Mouse (Mus musculus): ENCODE results near the gene Ppp1r14b.

Ppp1r14b gene

DNA sequence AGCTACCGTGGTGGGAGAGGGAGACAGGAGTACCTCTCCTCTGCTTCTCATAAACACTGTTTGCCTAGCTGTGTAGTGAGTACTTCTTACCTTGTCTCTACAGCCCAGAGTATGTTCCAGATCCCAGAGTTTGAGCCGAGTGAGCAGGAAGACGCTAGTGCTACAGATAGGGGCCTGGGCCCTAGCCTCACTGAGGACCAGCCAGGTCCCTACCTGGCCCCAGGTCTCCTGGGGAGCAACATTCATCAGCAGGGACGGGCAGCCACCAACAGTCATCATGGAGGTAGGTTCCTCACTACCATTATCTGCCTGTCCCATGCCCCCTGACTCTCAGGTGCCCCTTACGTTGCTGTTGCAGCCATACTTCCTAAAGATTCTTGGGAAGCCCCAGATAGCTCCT is 32.0 kb upstream of the Ppp1r14b start:
- DNase-seq (ENCODE audit: low spot score) = no peak

DNA sequence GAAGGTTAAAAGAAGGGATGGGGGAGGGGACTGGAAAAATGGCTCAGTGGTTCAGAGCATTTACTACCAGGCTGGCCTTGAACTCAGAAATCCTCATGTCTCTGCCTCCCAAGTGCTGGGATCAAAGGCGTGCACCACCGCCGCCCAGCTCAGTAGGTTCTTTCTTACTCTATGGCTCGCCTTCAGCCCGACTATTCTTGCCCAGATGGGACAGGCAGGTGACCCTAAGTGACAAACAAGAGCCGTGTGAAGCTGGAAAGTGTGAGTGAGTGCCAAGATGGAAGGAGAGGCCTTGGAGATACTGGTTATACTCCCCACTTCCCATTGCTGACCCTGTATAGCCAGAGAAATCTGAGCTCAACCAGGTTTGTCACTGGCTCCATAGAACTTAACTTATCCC is 31.1 kb upstream of the Ppp1r14b start:
- no peak for DNase-seq (ENCODE audit: low spot score)

DNA sequence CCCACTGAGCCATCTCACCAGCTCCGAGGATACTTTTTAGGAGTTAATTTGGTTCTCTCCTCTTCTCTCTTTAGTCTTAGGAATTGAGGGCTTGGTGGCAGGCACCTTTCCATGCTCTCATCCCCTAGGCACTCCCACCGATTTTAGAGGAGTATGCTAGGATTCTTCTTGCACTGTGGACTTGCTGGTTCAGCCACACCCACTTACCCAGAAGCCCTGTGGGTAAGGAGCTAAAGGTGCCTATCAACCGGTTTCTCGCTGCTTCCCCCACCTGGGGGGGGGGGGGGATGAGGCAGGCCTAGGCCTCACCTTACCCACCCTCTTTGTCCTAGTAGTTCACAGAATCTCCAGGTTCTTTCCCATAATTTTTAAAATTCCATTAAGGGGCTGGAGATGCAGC is 27.0 kb upstream of the Ppp1r14b start:
- DNase-seq (ENCODE audit: low spot score) = no peak

DNA sequence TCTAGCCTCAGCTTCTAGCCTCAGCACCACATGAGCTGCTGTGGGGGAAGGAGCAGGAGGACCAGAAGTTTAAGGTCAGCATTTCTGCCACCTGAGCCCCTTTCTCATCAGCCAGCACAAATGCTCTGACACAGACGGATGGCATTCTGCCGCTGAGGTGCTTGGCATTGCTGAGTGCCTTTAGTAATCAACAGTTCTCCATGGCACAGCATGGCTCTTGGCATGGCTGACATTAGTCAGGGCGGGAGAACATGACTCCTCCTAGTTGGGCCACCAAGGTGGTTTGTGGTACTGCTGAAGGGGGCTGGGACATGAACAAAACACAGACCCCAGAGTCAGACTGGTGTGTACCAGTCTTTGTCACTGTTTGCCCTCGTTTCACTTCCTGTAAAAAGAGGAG is 26.6 kb upstream of the Ppp1r14b start:
- DNase-seq (ENCODE audit: low spot score) = no peak

DNA sequence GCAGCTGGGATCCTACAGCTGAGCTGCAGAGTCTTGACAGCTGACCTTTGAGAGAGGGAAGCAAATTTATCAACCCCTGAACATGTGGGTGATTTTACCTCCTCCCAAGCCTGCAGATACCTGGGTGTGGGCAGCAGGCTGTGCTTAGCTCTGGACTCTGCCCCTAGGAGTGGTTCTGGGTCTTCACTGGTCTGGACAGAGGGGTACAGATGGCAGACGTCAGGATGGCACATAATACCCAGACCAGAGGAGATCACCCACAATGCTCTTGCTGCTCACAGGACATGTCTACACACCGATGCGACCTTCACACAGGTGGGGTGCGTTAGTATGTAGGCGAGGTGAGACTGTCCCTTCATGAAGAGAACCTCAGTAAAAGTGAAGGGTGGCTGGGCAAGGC is 25.2 kb upstream of the Ppp1r14b start:
- DNase-seq (ENCODE audit: low spot score) = no peak

DNA sequence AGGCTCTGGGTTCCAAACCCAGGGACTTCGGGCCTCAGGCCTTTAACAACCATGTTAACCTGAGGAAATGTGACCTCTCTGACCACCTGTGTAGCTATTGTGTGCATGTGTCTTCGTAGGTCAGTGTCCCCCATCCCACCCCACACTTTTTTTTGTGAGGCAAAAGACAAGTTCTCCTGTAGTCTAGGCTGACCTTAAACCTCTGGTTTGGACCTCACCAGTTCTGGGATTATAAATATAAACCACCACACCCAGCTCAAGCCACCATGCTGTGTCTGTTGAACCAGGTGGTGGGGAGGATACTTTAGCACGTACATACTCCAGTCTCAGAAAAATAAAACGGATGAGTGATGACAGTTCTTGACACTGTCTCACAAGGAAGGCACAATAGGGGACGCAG is 24.8 kb upstream of the Ppp1r14b start:
- no peak for DNase-seq (ENCODE audit: low spot score)

DNA sequence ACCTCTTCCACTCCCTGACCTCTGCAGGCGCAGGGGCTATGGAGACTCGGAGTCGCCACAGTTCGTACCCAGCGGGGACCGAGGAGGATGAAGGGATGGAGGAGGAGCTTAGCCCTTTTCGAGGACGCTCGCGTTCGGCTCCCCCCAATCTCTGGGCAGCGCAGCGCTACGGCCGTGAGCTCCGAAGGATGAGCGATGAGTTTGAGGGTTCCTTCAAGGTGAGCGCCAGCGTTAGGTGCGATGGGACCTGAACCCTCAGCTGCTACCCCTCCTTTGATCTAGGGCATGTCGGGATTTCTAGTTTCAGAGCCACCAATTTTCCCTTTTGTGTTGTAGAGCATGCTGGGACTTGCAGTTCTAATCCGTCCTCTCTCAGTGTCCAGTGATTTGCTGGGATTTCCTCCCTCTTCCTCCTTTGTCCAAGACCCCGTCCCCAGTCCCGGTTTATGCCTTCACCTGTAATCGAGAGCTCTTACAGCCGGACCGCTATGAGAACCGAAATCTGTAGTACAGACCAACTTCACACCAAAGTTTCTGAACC is 24.1 kb upstream of the Ppp1r14b start:
- peak; percentile 75 for DNase-seq (ENCODE audit: low spot score)

DNA sequence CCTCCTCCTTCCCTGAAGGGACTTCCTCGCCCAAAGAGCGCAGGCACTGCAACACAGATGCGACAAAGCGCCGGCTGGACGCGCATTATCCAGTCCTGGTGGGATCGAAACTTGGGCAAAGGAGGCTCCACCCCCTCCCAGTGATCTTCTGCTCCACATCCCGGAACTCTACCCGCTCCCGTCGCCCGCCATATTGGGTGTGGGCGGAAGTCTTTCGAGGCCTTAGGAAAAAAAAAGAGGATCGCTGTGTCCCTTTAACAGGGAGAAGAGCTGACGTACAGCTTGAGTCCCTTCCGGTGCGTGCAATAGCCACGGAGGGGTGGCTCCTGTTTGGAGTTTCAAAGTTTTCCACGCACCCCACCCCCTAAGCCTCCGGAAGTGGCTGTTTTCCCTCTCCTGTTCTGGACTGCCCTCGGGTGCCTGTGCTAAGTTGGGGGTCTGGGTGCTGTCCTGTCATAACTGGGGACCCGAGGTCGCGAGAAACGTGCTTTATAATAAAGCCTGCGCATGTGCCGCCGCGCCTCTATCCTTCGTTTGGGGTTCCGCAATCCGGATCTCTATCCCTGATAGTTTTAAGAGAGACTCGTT is 23.3 kb upstream of the Ppp1r14b start:
- peak; percentile 98 for DNase-seq (ENCODE audit: low spot score)

DNA sequence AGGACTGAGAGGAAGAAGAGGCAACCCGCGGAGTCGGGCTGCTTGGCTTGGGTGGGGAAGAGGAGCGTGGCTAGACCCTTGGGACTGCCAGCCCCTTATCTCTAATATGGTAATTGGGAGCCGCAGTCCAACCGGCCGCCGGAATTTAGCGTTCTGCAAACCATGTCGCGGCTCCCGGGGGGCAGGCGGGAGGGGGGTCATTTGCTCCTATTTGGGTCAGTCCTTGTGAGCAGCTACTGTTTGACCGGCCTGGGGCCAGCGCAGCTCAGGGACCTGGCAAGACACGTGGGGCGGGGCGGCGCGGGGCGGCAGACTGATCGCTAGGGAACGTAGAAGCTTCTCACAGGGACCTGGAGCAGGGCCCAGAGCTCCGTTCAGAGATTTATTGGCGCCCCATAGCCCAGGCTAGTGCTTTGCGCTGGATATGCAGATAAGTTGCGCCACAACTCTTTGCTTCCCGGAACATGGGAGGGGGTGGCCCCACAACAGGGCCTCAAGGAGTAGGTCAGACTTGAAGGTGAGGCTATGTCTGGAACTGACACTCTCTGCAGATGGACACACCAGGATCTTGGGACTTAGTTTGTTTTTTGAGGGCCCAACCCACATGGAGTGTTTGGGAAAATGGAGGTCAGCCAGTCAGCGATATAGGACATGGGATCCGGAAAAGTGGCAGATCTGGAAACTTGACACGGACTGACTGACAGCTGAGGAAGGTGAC is 22.6 kb upstream of the Ppp1r14b start:
- DNase-seq (ENCODE audit: low spot score) = peak; percentile 97

DNA sequence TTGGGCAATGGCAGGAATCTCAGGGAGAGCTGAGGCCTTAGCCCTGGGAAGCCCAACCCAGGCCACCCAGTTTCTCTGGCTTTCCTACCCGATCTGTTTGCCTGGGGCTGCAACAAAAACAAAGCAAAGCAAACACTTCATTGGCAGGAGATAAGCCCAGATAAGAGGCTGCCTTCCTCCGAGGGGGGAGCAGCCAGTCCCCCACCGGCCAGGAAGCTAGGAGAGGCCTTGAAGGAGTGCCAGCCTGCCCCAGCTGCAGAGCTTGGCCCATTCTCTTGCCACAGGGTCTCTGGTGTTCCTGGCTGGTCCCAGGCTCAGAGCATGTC is 22.1 kb upstream of the Ppp1r14b start:
- no peak for DNase-seq (ENCODE audit: low spot score)

DNA sequence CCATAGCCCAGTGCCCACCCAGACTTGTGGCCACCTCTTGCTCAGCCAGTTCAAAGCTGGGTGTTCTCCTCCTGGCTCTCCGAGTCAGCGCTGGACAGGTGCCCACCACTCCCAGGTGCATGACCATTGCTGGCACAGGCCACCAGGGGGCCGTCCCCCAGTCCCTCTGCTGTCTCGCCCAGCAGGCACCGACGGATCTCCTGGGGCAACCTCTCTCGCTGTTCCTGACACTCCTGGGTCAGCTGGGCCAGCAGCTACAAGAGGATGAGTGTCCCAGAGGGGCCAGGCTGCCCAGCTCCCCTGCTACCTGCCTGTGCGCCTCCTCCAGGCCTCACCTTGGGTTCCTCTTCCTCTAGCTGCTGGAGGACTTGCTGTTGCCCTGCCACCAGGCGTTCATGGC is 20.7 kb upstream of the Ppp1r14b start:
- no peak for DNase-seq (ENCODE audit: low spot score)

DNA sequence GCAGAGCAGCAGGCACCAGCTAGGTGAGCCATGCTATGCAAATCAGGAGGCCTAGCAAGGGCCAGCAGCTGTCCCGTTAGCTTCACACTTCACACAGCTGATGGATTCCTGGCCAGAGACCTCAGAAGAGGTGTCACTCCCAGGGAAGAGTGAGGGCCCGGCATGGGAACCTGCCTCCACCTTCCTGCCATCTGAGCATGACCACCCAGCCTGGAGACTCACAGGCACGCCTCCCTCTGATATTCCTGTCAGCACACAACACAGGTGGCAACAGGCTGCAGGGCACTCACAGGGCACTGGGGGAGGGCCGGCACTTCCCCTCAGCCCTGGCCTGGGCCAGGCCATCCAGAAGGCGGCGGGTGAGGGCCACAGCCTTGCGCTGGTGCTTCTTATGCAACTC is 19.3 kb upstream of the Ppp1r14b start:
- no peak for DNase-seq (ENCODE audit: low spot score)

DNA sequence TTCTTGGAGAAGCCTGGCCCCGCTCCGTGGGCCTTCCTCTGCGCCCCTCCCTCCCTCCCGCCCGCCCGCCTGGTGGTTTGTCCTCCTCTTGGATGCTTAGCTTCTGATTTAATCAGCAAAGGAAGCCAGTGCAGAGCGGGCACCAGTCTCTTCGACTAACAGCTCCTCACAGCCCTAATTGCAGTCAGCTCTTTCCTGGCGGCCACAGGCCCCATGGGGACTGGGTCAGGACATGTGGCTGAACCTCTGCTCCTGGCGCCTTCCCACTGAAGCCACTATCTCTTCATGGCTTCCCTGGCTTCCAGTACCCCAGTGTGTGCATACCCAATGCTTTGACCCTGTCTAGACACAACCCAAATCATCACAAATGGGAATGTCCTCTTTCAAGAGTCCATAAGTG is 18.3 kb upstream of the Ppp1r14b start:
- no peak for DNase-seq (ENCODE audit: low spot score)

DNA sequence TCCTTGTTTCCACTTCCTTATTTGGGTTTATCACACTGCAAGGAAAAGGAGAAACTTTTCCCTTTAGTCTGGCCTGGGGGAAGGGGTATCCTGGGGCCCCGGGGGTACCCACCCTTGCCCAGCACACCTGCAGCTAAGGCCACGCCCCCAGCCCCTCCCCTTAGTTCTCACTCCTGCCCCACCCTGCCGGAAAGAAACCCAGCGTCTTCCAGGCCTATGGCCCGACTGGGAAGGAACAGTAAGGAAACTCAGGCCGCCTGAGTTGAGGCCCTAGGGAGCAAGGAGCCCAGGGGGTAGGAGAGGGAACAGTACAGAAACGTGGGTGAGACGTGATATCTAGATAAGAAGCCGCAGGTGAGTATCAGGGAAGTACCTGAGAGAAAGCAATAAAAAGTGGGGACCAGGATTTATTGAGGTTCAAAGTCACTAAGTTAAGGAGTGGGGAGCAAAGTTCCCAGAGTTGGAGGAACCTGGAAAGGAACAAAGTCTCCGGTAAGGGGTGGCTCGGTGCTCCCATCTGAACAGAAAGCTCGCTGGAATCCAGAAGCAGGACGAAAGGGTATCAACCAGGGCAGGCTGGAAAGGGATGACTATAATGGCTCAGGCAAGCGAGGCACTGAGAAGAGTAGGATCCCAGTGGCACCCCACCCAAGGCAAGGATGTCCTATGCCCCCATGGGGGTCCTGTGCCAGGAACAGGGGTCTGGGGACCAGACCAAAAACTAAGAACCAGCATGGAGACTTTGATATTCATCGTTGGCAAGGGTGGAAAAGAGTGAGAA is 6.1 kb upstream of the Ppp1r14b start:
- DNase-seq (ENCODE audit: low spot score) = peak; percentile 72

DNA sequence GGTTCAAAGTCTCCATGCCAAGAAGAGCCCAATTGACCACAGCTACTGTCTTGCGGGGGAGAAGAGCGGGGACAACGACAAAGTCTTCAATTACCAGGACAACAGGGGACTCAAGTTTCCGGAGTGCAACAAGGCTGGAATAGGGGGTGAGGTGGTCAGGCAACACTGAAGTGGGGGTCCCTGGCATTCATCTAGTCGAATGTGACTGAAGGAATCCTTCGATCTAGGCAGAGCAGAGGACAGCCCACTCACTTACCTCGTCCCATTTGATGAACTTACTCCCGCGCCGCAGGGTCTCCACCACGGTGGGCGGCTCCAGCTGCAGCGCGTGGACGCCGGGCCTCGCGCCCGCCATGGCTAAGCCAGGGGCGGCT is 5.5 kb upstream of the Ppp1r14b start:
- peak; percentile 43 for DNase-seq (ENCODE audit: low spot score)

DNA sequence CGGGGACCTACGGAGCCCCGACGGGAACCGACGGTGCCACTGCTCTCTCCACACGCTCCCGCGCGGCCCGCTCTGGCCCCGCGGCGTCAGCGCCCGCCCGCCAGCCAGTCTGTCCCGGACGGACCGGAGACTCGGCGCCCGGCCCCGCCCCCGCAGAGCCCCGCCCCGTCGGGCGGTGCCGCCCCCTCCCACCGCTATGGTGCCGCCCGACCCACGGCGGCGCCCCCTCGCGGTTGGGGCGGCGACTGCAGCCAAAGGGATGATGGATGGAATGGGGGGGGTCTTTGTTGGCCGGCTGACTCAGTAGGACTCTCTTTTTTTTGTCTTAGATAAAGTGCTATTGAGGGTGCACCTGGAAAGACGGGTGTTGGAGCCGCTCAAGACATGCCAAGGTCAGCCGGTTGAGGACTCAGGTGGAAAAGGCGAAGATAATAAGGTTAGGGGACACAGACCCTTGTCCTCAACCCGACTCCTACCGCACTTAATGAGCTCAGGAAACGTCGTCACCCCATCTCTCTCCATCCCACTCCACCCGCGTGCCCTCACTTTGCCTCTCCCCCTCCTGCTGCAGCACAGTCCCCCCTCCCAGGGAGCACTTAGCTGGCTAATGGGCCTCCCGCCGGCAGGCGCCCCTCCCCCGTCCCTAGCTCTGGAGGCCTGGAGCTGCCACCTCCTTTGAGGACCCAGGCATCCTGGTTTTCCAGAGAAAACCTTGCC is 4.9 kb upstream of the Ppp1r14b start:
- peak; percentile 81 for DNase-seq (ENCODE audit: low spot score)

DNA sequence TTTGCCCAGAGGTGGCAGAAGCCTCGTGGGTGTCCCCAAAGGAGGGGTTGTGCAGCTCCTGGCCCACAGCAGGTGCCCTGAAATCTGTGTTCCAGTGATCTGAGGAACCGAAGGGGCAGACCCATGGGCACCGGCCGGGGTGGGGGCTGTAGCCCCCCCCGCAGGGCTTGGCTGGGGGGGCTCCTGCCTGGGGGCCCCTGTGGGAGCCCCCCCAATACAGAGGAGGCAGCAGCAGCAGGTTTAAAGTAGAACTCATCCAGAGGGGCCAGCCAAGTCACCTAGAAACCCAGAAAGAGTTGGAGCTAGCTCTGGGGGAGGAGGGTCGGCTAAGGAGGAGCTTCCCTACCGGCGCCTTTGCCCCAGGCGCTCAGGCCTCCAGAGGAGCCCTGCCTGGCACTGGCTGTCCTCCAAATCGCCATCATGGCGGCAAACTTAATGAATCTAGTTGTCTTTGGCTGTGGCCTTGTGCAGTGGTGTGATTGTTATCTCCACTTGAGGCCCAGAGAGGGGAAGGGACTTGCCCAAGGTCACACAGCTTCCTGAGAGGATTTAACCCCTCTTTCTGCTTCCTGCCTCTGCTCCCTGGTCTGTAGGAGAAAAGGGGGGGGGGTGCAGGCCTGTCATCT is 4.2 kb upstream of the Ppp1r14b start:
- DNase-seq (ENCODE audit: low spot score) = no peak

DNA sequence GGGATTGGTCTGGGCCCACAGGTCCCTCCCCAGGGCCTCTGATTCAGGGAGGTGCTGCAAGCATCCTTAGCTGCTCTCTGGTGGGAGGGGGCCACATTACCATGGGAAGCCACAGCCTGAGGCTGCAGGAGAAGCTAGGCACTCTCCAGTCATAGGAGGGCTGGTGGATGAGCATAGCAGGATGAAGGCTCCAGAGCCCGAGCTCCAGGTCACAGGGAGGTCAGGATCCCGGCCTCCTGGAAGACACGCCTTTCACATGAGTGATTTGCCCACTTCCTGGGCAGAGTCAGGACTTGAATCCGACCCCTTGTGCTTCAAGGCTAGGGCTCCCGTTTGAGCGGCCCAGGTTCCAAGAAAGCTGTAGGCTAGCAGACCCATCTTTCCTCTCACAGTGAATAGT is 3.1 kb upstream of the Ppp1r14b start:
- DNase-seq (ENCODE audit: low spot score) = no peak

DNA sequence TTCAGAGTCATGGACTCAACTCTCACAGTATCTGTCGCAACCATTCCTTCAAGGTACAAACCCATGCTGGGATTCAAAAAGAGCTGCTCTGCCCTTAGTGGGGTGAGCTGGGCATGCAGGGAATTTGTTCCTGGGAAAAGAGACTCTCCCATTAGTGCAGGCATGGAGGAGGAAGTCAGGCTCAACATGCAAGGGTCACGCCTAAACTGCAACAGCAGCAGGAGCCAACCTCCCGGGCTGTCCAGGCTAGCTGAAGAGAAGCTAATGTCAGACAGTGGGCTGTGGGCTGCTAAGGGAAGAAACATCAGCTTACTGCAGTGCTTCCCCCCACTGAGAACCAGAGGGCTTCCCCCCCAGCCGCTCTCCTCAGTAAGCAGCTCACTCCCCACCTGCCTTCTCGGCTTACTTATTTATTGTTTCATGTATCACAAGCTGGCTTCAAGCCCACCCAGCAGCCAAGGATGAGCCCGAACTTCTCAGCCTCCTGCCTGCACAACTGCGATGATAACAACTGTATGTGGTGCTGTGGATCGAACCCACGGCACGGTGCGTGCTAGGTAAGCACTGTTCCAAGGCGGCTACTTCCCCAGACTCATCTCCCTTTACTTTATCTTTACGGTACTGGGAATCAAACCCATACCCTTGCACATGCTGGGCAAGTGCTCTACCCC is 2.4 kb upstream of the Ppp1r14b start:
- DNase-seq (ENCODE audit: low spot score) = no peak

DNA sequence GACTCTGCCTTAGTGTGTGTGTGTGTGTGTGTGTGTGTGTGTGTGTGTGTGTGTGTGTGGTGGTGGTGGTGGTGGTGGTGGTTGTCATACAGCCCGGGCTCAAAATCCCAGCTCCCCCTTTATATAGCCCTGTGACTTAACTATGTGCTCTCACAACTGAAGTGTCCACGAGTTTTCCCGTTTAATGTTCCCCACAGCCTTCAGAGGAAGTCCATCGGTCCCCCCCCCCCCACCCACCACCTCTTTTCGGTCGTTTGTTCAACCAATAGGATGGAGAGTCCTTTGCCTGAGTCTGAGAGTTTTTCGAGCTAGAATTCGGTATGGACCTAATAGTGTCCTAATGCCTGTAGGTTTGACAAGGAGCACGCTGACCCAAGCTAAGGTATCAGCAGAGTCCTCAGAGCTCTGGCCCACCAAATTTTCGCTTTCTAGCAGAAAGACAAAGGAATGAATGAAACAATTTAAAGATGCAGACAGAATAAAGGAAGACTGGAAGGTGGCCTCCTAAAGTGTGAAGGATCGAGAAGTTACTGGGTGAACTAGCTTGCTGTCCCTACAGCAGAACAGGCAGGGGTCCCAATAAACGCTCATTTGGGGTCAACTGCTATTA is 1.1 kb upstream of the Ppp1r14b start:
- DNase-seq (ENCODE audit: low spot score) = no peak

Data from adipocyte (in vitro differentiated cells).